Mouse (Mus musculus): ENCODE measurements at regions not wholly inside any gene's neighbourhood (a gene's known extent, or its start where the extent isn't known, plus 50 kb on each side); places are given as distances from the start of the nearest gene placed in this dataset.

DNA sequence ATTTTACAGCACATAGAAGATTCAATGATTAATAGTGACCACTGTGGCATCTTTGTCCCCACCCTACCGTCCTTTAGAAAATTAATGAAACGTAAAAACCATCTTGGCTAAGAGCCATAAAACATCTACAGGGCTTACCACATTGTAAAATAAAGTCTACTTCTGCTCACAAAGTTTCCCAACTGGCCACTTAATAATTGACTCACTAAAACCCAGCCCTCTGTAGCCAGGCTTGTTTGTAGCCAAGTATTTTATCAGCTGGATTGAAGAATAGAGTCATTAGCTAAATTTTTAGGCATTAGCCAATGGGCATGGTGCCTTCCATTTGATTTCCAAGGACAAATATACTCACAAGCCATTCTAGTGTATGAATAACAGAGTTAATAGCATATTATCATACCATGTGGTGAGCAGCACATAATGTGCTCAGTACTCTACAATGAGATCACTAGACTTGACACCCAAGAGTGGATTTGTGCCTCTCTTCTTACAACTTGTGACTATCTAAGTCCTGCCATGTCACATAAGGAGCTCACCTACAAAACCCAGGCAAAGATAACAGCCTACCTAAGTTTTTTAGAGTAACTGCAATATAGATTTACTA is 602.7 kb upstream of the Kif18a start:
- H3K4me1 ChIP-seq (ENCODE audit: control insufficient read depth, insufficient read depth, low read length): no peaks in the 10 kb centered on the region
- WGBS: 16% methylated on average over 2 of the region's 2 CpGs
- no peak for TF ChIP-seq POLR2A (IDR thresholded peaks at IDR 0.05; ENCODE audit: borderline replicate concordance, insufficient read depth, low read length)
- TF ChIP-seq CTCF (IDR thresholded peaks at IDR 0.05; ENCODE audit: borderline replicate concordance, insufficient read depth, low read depth, low read length): no peak
- no peak for DNase-seq
- H3K27ac ChIP-seq (ENCODE audit: insufficient read depth, low read length): no peak overlapping the region
- no peak overlapping the region for H3K4me3 ChIP-seq (replicated peaks; ENCODE audit: insufficient read depth, low read depth, low read length)
- H3K27me3 ChIP-seq (ENCODE audit: control insufficient read depth, insufficient read depth, low read length): no peaks in the 10 kb centered on the region

- no peak for DNase-seq
- Histone ChIP-seq H3K27ac (ENCODE audit: insufficient read depth, low read length) (no peak overlapping the region), H3K4me1 (ENCODE audit: control insufficient read depth, insufficient read depth, low read length) (peaks cover 3% of the 10 kb centered on the region), H3K27me3 (ENCODE audit: control insufficient read depth, insufficient read depth, low read length) (no peaks in the 10 kb centered on the region), H3K4me3 (replicated peaks; ENCODE audit: insufficient read depth, low read depth, low read length) (no peak overlapping the region)
- no peak for TF ChIP-seq POLR2A (IDR thresholded peaks at IDR 0.05; ENCODE audit: borderline replicate concordance, insufficient read depth, low read length)
- TF ChIP-seq CTCF (IDR thresholded peaks at IDR 0.05; ENCODE audit: borderline replicate concordance, insufficient read depth, low read depth, low read length): no peak
- WGBS: 92% methylated on average over 3 of the region's 3 CpGs
Measured at GRCm38 (mm10) chr2:108681574-108681973, 599.0 kb upstream of the Kif18a start.

- H3K27me3 ChIP-seq (ENCODE audit: control insufficient read depth, insufficient read depth, low read length): no peaks in the 10 kb centered on the region
- DNase-seq: peak in 1 of 2 experiments; percentile 30
- 50% methylated on average over 6 of the region's 6 CpGs for WGBS
- no peak overlapping the region for H3K27ac ChIP-seq (ENCODE audit: insufficient read depth, low read length)
- TF ChIP-seq CTCF (IDR thresholded peaks at IDR 0.05; ENCODE audit: borderline replicate concordance, insufficient read depth, low read depth, low read length): no peak
- no peak for TF ChIP-seq POLR2A (IDR thresholded peaks at IDR 0.05; ENCODE audit: borderline replicate concordance, insufficient read depth, low read length)
- no peak overlapping the region for H3K4me3 ChIP-seq (replicated peaks; ENCODE audit: insufficient read depth, low read depth, low read length)
- peaks cover 3% of the 10 kb centered on the region for H3K4me1 ChIP-seq (ENCODE audit: control insufficient read depth, insufficient read depth, low read length)
Measured at GRCm38 (mm10) chr2:108686019-108686743, 594.4 kb upstream of the Kif18a start.

GRCm38 (mm10) chr2:108690091-108690490 is 590.4 kb upstream of the Kif18a start:
- 65% methylated on average over 4 of the region's 4 CpGs for WGBS
- Histone ChIP-seq H3K27me3 (ENCODE audit: control insufficient read depth, insufficient read depth, low read length) (no peaks in the 10 kb centered on the region), H3K27ac (ENCODE audit: insufficient read depth, low read length) (no peak overlapping the region), H3K4me1 (ENCODE audit: control insufficient read depth, insufficient read depth, low read length) (peaks cover 3% of the 10 kb centered on the region), H3K4me3 (replicated peaks; ENCODE audit: insufficient read depth, low read depth, low read length) (no peak overlapping the region)
- peak; percentile 33 to 54 for DNase-seq
- peak; percentile 54; the same call in 1 of the 2 replicates for TF ChIP-seq CTCF (IDR thresholded peaks at IDR 0.05; ENCODE audit: borderline replicate concordance, insufficient read depth, low read depth, low read length)
- TF ChIP-seq POLR2A (IDR thresholded peaks at IDR 0.05; ENCODE audit: borderline replicate concordance, insufficient read depth, low read length): no peak

DNA sequence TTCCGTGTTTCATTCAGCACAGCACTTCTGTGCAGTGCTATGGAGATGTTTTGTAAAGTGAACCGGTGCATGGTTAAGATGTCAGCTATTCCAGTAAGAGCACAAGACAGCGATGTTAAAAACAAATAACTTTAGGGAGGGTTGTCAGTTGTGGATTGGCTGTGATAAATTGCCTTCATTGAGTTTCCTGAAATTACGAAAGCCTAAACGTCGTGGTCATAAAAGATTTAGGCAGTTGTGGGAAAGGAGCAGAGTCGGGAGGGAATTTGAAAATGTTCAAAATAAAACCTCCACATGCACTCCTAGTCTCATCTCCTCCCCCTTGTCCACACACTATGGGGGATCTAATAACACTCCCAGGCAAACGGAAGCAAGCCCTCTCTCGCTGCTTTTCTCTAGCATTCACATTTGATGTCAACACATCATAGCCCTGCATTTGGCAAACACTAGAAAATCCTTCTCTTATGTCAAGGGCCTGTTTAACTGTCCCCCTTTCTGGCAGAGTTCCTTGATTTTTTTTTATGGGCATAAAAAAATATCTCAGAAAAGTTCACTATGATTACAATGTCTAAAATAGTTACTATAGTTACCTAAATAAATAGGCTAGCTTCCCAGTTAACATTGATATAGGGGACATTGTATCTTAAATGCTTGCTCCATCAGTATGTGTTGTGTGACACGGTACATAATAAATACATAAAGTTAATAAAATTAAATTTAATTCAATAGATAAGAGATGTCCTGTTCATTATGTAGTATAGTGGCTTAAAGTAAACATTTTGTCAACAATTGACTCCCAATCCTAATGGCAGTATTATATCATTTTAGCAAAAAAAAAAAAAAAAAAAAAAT is 589.2 kb upstream of the Kif18a start:
- no peak for DNase-seq
- no peak overlapping the region for H3K4me3 ChIP-seq (replicated peaks; ENCODE audit: insufficient read depth, low read depth, low read length)
- no peaks in the 10 kb centered on the region for H3K27me3 ChIP-seq (ENCODE audit: control insufficient read depth, insufficient read depth, low read length)
- WGBS: 52% methylated on average over 10 of the region's 10 CpGs
- TF ChIP-seq CTCF (IDR thresholded peaks at IDR 0.05; ENCODE audit: borderline replicate concordance, insufficient read depth, low read depth, low read length) (no peak), POLR2A (IDR thresholded peaks at IDR 0.05; ENCODE audit: borderline replicate concordance, insufficient read depth, low read length) (no peak)
- no peak overlapping the region for H3K27ac ChIP-seq (ENCODE audit: insufficient read depth, low read length)
- H3K4me1 ChIP-seq (ENCODE audit: control insufficient read depth, insufficient read depth, low read length): no peaks in the 10 kb centered on the region; the same call in 1 of the 2 replicates

GRCm38 (mm10) chr2:108701308-108701707 is 579.2 kb upstream of the Kif18a start:
- no peaks in the 10 kb centered on the region for H3K27me3 ChIP-seq (ENCODE audit: control insufficient read depth, insufficient read depth, low read length)
- WGBS: 78% methylated on average over 7 of the region's 7 CpGs
- no peak overlapping the region for H3K4me3 ChIP-seq (replicated peaks; ENCODE audit: insufficient read depth, low read depth, low read length)
- TF ChIP-seq POLR2A (IDR thresholded peaks at IDR 0.05; ENCODE audit: borderline replicate concordance, insufficient read depth, low read length) (no peak), CTCF (IDR thresholded peaks at IDR 0.05; ENCODE audit: borderline replicate concordance, insufficient read depth, low read depth, low read length) (no peak)
- no peaks in the 10 kb centered on the region for H3K4me1 ChIP-seq (ENCODE audit: control insufficient read depth, insufficient read depth, low read length)
- DNase-seq: no peak
- H3K27ac ChIP-seq (ENCODE audit: insufficient read depth, low read length): no peak overlapping the region

DNA sequence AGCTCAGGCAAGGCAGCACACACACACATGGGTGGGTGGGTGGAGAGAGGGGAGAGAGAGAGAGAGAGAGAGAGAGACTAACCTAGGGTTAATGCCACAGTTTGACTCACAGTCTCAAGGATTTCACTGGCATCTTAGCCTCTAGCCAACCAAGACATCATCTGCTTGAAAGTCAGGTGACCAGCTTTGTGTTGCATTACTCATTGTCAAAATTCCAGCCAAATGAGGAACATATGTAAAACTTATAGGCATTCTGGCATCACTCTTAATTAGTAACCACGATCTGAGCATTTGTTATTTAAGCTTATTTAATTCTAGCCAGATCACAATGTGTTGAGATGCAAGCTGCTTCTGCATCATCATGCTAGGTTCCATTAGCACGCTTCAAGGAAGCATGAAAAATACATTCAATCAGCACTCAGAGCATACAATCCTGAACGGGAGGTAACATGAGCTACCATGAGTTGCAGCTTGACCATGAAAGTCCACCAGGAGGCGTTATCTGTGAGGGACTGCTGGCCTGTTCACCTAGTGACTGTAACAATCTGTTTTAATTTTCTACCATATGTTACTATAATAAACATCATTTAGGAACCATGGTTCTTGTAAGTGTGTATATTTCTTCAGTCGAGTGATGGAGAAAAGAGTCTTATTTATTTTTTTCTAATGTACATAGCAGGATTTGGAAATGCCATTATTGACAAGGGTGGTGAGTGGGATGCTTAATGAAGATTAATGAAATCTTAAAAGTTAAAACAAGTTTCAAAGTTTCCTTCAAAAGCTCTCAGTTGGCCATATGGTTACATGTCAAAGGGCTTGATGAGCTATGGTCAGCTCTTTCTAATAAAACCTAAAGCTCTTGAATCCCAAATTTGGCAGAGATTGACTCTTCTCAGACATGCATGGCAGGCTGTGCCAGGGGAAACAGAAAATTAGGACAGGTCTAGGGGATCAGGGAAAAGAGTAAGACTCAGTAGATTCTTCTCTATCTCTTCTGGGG is 572.4 kb upstream of the Kif18a start:
- DNase-seq: no peak
- Histone ChIP-seq H3K27ac (ENCODE audit: insufficient read depth, low read length) (no peak overlapping the region), H3K27me3 (ENCODE audit: control insufficient read depth, insufficient read depth, low read length) (no peaks in the 10 kb centered on the region), H3K4me1 (ENCODE audit: control insufficient read depth, insufficient read depth, low read length) (no peaks in the 10 kb centered on the region), H3K4me3 (replicated peaks; ENCODE audit: insufficient read depth, low read depth, low read length) (no peak overlapping the region)
- TF ChIP-seq POLR2A (IDR thresholded peaks at IDR 0.05; ENCODE audit: borderline replicate concordance, insufficient read depth, low read length) (no peak), CTCF (IDR thresholded peaks at IDR 0.05; ENCODE audit: borderline replicate concordance, insufficient read depth, low read depth, low read length) (no peak; the same call in 1 of the 2 replicates)
- WGBS: 73% methylated on average over 5 of the region's 5 CpGs

Data from cerebellum, adult 2 months (tissue).